Mouse (Mus musculus) CD8-positive naive resting alpha-beta T cell, adult 2 months (primary cell): Measurements from ENCODE around the gene Nhlrc2.

Experiments used
- DNase-seq, 2 experiments: peaks; one replicate each; pipeline ENCODE4 v3.0.0; 2022; ENCODE audit warnings: low read depth in 2 of 2, low spot score in 2 of 2

Gene Nhlrc2

DNA sequence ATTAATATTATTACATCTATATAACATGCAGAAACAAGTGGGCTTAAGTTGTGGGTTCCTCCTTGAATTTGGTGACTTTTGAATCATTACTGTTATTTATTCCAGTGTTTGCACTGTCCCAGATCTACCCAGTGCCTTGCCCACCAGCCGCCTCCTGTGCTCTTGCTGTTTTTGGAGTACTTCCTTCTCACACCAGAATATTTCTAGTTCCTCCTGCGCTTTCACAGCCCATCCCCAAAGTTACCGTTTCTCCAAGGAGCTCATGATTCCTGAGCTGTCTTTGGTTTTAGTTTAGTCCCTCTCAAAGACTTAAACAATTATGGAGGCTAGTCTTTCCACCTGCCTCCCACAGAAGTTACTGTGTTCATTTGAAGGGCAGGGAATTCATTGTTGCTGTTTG lies 15.4 kb downstream of the Nhlrc2 start:
- no peak for DNase-seq

DNA sequence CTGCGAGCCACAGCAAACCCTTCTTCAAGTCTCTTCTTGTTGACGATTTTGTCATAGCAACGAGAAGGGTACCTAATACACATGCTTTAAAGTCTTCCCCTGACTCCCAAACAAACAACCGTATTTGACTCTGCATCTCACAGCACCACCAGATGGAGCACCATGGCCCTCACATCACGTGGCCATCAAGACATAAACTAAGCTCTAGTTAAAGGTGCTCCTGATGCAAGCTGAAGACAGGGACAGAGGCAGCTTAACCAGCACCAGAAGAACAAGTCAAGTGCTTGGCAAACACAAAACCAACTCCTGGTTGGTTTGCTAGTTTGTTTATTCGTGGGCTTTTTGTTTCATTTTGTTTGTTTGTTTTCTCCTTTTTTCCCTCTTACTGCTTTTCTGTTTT lies 17.3 kb downstream of the Nhlrc2 start:
- no peak for DNase-seq

DNA sequence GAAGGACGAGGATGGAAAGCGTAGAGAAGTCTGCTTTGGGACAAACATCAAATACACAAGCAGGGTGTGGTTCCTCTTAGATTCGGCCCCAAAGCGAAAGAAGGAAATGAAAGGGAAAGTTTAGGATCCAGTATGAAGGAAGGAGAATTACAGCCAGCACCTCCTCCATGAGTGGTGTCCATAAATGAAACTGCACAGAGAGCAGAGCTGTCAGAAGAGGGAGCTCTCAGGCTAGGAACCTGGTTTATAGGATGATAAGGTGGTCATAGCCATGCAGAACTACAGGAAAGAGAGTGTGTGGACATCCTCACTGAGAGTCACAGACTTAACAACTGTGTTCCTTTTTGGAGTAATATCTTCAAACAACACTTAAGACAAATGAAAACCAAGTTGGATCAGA lies 18.0 kb downstream of the Nhlrc2 start:
- DNase-seq = no peak

DNA sequence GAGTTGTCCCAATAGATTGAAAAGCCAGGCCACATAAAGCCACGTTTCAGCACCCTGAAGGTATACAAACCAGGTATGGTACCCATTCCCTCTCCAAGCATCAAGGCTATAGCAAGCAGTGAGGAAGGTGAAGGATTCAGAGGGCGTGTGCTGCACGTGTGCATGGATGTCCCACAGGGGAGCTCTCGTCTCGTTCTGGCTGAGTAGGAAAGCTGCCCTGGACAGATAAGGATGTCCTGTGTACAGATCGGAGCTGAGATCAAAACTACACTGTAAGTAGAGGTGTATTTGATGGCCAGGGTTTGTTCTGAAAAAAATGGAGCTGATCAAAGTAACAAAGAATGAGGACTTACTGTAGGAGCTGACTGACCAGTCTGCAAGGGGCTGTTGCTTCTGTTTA lies 18.9 kb downstream of the Nhlrc2 start:
- DNase-seq = no peak

DNA sequence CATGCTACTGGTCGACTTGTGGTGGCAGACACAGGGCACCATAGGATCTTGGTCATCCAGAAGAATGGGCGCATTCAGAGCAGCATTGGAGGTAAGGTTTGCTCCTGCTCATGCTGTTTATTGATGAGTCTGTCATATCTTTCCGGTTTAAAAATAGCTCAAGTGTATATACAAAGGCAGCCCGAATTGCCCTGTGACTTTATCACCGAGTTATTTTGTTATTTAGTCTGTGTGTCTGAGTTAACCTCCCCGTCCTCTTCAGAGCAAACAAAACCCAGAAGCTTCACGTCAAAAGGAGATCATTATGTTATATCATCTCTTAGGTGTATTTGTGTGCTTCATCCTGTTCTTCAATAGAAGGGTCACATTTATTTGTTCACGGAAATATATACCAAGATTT lies 22.7 kb downstream of the Nhlrc2 start:
- no peak for DNase-seq

DNA sequence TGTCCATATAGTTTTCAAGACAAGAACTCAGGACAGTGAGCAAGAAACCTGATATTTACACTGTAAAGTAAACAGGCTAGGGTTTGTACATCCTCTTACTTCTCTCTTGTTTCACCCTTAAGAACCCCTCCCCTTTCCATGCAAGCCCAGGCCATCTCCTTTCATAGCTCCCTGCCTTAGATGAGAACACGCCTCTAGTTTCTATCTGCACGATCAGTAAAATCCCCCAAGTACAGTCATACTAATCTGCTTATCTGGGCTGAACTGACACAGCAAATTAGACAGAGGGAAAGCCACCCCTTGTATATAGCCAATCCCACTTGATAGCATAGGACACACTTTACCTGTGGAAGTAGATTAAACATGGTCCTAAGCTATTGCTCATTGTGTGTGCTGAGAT lies 23.2 kb downstream of the Nhlrc2 start:
- no peak for DNase-seq

DNA sequence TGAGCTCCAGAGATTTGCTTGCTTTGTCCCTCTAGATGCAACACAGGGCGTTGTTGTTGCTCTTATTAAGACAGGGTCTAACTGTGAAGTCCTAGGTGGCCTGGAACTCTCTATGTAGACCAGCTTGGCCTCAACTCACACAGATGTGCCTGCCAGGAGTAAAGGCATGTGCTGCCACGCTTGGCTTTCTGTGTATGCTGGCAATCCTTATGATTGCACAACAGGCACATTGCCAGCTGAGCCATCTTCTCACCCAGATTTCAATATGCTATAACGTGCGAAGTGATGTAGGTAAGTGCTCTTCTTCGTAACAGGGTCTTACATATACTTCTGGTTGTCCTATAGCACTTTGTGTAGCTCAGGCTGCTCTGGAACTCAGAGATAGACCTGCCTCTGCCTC lies 23.9 kb downstream of the Nhlrc2 start:
- DNase-seq = no peak

DNA sequence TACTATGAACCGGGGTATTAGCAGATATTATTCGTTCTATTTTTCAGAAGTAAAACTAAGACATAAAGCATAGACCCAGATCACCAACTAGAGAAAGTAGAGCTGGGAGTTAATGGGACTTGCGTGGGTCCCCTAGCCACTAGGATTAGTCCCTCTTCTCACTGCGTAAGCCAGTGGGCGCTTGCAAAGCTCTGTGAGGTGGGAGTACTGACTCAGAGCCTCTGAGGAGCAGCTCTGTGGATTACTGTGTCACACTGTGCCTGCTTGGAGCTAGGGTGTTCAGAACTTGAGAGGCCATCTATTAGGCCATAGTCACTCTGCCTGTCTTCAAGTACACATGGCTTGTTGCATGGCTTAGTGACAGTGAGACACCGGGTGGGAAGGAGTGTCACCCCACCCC lies 25.1 kb downstream of the Nhlrc2 start:
- DNase-seq = no peak

DNA sequence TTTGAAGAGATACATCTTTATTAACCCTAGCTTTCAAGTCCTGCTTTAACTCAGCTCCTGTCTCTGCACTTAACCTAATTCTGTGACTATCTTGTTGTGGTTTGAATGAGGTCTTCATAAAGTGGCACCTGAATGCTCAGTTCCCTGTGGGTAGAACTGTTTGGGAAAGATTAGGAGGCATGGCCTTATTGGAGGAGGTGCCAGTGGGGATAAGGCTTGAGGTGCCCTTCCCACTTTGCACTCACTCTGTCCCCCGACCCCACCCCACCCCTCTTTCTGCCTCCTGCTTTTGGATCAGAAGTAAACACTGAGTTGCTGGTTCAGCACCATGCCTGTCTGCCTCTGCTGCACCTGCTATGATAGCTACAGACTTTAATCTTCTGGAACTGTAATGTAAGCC lies 29.7 kb downstream of the Nhlrc2 start:
- no peak for DNase-seq

DNA sequence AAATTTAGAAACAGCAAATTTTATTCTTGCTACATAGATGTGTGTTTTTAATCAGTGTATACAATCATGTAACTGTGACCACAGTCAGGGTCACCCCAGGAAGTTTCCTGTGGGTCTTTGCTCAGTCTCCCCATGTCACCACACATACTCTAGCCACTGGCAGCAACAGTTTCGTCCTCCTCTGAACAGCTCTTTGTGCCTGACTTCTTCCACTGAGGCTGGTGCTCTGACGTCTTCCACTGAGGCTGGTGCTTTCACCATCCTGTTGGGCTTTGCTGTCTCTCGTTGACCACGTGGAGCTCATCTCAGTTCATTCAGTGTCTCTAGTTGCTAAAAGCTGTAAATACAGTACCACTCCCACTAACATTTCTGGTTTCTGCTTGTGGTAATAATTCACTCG lies 33.9 kb downstream of the Nhlrc2 start:
- DNase-seq = no peak

DNA sequence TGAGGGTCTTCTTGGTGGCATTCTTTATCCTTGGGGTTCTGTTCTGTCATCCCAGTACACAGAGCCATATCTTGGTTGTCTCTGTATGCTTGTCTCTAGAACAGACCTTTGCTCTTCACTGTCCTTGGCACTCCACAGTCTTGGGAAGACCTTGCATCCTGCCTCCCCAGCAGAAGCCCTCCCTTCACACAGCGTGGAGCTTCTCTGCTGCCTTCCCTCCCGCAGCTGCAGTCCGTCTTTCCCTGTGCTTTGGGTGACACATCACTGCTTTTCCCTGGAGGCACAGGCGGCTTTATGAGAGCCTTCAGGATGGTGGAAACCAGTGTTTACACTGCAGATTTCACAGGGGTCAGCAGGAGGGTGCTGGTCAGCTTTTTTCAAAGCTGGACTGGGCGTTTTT lies 35.7 kb downstream of the Nhlrc2 start:
- no peak for DNase-seq

DNA sequence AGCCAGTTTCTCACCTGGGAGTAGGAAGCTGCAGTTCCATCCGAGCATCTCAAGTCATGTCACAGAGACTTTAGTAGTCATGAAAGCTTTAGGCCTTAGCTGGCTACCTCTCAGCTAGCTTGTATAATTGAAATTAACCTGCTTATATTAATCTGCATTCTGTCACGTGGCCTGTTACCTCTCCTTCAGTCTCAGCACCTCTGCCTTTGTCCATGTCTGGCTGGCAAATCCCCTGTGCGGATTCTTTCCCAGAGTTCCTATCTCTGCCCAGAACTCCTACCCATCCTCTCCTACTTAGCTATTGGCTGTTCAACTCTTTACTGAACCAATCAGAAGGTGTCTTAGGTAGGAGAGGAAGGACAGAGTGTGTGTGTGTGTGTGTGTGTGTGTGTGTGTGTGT lies 36.2 kb downstream of the Nhlrc2 start:
- DNase-seq = no peak

DNA sequence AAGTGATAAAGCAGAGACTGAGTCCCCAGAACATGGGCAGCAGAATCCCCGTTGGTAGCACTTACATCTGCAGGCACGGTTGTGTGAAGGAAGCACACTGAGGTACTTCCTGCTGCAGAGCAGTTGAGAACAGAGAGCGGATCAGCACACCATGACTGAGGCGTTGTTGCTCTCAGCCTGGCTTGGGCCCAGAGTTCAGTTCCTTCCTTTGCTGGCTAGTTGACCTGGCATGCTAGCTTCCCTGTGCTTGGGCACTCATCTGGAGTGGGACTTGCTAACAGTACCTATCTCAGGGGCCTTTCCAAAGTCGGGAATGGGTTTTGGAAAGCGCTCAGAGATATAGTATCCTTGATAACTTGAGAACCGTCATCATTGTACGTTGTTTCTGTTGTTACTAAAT lies 38.3 kb downstream of the Nhlrc2 start:
- DNase-seq = no peak

DNA sequence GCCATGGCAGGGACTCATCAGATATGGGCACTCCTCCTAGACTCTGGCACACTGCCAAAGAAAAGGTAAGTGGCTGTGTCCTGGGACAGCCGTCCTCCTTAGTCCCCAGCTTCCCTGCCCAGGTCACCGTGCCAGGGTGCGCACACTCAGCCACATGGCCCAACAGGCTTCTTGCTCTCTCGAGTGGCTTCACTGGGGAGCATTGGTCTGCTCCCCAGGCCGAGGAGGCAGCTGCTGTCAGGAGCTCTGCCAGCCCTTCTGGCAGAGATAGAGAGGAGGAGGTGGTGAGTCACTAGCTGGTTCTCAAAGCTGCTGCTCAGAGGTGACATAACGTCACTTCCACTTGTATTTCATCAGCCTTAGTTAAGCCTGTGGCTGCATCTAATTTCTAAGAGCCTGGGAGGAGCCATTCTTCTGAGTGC lies 40.2 kb downstream of the Nhlrc2 start:
- DNase-seq = no peak

DNA sequence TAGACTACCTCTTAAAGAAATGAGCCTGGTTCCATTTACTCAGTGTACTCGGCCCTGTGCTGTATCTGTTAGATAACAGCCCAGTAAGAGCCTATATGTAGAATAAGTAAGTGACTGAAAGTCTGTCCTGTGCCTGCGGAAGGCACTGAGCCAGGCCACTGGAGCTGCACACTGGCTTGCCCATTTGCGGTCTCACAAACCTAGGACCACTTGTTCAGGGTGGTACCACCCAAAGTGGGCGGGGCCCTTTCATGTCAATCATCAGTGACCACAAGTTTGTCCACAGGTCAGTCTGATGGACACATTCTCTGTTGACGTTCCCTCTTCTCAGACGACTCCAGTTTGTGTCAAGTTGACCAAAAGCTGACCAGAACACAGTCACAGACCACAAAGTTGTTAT lies 40.9 kb downstream of the Nhlrc2 start:
- DNase-seq = no peak

DNA sequence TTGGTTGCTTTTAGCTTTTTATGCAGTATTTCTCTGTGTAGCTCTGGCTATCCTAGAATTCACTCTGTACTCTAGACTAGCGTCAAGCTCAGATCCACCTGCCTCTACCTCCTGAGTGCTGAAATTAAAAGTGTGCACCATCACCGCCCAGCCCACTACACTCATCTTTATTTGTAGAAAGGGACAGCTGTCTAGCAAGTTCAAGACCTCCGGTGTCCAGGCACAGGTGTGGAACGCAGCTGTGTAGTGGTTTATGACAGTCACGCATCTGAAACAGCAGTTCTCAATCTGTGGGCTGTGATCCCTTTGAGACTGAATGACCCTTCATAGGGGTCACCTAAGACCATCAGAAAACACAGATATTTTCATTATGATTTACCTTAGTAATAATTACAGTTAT lies 41.4 kb downstream of the Nhlrc2 start:
- no peak for DNase-seq

DNA sequence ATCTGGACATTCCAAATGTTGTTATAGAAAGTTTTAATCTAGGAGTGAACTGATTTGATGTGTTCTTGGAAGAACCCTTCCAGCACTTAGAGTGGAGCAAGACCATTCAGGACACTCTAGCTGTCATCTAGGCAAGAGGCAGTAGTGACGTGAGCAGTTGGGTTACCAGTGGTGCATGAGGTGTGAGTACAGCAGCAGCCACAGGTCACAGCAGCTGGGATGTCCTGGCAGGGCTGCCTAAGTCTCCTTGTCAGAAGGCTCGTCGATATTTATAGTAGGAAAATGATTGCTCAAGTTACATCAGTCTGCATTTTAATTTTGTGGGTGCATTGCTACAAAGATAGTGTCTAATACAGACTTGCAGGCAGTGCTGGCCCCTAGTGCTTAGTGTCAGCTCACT lies 42.2 kb downstream of the Nhlrc2 start:
- no peak for DNase-seq

DNA sequence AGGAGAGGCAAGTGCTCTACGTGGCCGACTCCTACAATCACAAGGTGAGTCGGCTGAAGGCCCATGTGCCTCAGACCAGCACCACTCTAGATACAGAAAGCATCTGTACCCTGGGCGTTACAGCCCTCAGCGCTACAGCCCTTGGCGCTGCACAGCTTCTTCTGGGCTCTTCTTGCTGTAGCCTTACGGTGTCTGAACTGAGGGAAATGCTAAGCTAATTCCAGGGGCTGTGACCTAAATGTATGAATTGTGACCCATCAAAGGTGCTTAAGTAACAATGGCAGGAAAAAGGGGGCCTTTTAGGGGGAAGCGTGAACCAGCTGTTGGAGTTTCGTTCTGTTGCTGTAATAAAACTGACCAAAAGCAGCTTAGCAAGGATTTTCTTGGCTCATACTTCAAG lies 44.4 kb downstream of the Nhlrc2 start:
- DNase-seq = no peak

DNA sequence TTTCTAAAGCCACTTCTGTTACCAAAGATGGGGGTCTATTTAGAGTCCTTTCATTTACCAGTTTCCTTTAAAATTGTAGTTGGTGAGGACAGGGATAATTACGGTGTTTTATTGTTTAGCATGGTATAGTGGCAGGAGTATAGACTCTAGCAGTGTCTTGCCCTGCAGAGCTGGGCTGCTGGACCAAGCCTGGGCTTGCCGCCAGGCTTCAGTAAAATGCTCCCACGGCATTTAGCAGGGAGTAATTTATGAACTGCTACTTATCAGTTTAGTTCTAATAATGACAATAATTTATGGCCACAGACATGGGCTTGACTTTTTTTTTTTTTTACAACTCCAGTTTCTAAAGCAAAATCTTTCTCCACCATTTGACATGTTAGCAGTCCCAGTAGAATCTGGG lies 51.9 kb downstream of the Nhlrc2 start:
- DNase-seq = no peak

DNA sequence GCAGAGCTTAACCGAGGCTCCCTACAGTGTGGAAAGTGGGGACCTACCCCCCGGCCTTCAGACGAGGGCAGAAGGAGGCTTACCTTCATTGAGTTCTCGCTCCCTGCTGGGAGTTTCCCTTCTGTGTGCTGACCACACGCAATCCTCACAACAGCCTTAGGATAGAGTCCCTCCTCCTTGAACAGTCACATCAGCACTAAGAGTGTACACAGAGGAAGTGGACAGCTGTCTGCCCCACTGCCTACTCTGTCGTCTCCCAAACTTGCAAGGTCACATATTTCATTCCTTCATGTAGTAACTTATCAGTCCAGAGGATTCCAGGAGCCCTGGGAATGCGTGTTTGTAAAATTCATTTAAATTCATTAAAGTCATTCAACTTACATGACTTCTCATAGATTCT lies 52.7 kb downstream of the Nhlrc2 start:
- no peak for DNase-seq

DNA sequence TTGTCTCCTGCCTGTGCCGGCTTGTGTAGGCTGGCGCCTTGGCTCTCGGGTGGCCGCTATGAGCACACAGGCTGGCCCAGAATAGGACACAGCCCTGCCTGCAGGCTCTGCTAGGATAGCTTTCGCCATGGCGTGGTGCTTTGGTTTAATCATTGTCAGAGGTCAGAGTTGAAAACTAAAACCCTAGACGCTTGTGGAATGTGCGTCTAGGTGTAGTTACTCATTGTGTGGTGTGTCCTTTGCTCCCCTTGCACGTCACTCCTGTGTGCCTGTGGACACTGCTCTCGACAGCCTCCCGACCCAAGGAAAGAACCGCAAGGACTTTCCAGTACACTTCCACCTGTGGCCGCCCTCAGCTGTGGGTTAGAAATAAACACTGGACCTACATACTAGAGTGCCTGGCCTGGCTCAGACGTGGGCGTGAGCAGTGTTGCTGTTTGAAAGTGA lies 53.9 kb downstream of the Nhlrc2 start:
- DNase-seq = no peak

DNA sequence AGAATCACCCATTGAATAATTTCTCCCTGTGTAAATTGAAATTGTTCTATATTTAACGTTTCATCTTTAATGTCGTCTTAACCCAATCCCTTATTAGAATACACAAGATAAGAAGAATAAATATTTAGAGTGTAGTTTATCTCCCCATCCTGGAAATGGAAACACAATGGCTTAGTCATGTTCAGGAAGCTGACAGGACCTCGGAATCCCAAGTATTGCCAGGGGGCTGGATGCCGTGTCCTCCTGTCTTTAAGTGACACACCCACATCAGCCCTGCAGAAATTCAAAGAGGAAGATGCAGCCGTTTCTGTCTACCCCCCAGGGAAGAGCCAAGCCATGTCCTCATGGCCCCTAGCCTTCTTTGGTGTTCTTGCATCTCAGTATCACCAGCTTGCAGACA lies 60.9 kb downstream of the Nhlrc2 start:
- DNase-seq = no peak

DNA sequence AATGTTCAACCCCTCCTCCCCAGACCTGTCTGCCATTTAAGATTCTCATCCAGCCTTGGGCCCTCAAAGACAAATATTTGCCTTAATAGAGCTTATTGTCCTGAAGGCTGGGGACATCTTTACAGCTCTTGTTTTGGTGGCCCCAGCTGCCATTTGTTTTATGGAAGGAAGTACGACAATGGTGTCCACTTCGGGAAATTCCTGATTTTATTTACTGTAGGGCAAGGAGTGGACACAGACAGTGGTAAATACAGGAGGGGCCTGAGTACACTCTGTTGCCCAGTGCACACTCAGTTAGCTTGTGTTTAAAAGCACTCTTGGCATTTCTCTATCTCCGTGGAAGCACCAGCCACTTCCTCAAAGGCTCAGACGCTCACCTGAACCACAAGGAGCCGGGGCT lies 66.1 kb downstream of the Nhlrc2 start:
- DNase-seq = no peak

DNA sequence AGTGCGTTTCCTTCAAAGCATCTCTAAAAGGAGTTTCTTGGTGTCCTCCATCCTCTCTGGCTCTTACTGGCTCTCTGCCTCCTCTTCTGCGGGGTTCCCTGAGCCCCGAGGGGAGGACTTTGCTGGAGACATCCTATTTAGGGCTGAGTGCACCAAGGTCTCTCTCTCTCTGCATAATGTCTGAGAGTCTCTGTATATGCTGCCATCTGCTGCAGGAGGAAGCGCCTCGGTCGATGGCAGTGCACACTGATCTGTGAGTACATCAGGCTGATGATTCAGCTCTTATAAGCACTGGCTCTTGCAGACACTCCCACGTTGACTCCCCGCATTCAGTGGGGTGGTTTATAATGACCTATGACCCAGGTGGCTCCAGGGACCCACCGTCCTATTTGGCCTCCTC lies 70.8 kb downstream of the Nhlrc2 start:
- no peak for DNase-seq
